Mouse (Mus musculus): ENCODE measurements at regions not wholly inside any gene's neighbourhood (a gene's known extent, or its start where the extent isn't known, plus 50 kb on each side); places are given as distances from the start of the nearest gene placed in this dataset.
A peak's percentile ranks its signal among the peaks of the same experiment; 100 is the strongest.

GRCm38 (mm10) chr12:26589091-26589490, 120.1 kb downstream of the Cmpk2 start:
- Histone ChIP-seq H3K27me3 (no peaks in the 10 kb centered on the region), H3K9me3 (no peaks in the 10 kb centered on the region), H3K36me3 (no peaks in the 10 kb centered on the region), H3K4me1 (peaks cover 5% of the 10 kb centered on the region; the same call in 1 of the 2 replicates), H3K9ac (replicated peaks) (no peak overlapping the region), H3K4me3 (no peak overlapping the region), H3K4me2 (replicated peaks) (no peak overlapping the region), H3K27ac (replicated peaks) (peak overlapping the region; percentile 61)
- ATAC-seq (replicated peaks), result no peak

DNA sequence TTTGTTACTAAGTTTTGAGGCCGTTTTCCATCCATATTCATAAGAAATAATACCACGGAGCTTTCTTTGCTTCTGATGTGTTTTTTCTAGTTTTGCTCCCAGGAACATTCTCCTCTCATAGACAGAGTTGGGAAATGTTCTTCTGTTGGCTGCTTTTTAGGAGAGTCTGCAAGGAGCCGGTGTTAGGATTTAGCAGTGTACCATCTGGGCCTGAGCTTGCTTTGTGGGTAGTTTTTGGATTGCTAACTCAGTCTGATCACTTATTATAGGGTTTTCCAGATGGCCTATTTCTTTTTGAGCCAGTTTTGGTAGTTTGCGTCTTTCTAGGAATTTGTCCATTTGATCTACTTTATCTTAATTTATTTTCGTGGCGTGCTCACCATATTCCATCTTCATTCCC, 108.4 kb downstream of the Cmpk2 start:
- H3K9me3 ChIP-seq, result no peaks in the 10 kb centered on the region
- no peaks in the 10 kb centered on the region for H3K27me3 ChIP-seq
- H3K4me3 ChIP-seq, result no peak overlapping the region
- H3K4me2 ChIP-seq (replicated peaks), result no peak overlapping the region
- peak overlapping the region; percentile 51 for H3K27ac ChIP-seq (replicated peaks)
- no peak for ATAC-seq (replicated peaks)
- 75% methylated on average over 6 of the region's 6 CpGs for WGBS
- peaks cover 5% of the 10 kb centered on the region; the same call in 1 of the 2 replicates for H3K4me1 ChIP-seq
- no peak overlapping the region for H3K9ac ChIP-seq (replicated peaks)
- no peaks in the 10 kb centered on the region for H3K36me3 ChIP-seq

- 89% methylated on average over 7 of the region's 7 CpGs for WGBS
- H3K9me3 ChIP-seq, result no peaks in the 10 kb centered on the region
- H3K9ac ChIP-seq (replicated peaks), result no peak overlapping the region
- H3K36me3 ChIP-seq, result no peaks in the 10 kb centered on the region
- H3K27me3 ChIP-seq, result no peaks in the 10 kb centered on the region
- no peaks in the 10 kb centered on the region for H3K4me1 ChIP-seq
- H3K4me2 ChIP-seq (replicated peaks), result no peak overlapping the region
- H3K4me3 ChIP-seq, result no peak overlapping the region
- H3K27ac ChIP-seq (replicated peaks), result no peak overlapping the region
- no peak for ATAC-seq (replicated peaks)
Measured at GRCm38 (mm10) chr12:26571602-26572001, 102.6 kb downstream of the Cmpk2 start.

DNA sequence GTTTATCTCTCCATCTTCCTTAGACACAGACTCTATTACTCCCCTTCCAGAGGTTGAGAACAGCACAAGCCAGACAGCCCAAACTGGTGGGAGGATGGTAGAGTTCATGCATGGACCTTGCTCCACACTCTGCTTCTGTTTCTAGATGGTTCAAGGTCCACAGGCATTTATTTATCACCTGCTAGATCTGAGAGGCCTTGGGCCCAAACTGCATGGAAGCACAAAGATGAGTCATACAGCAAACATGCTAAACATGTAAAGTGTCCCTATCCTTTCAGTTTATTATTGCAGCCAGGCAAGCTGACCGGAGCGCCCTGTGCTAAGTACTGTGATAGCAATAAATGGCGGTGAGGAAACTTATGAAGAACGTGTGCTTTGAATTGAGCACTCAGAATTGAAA, 98.4 kb downstream of the Cmpk2 start:
- no peak overlapping the region for H3K27ac ChIP-seq (replicated peaks)
- no peaks in the 10 kb centered on the region for H3K36me3 ChIP-seq
- H3K9me3 ChIP-seq, result no peaks in the 10 kb centered on the region
- H3K9ac ChIP-seq (replicated peaks), result no peak overlapping the region
- no peaks in the 10 kb centered on the region for H3K4me1 ChIP-seq
- no peaks in the 10 kb centered on the region for H3K27me3 ChIP-seq
- 94% methylated on average over 4 of the region's 4 CpGs for WGBS
- no peak overlapping the region for H3K4me3 ChIP-seq
- H3K4me2 ChIP-seq (replicated peaks), result no peak overlapping the region
- ATAC-seq (replicated peaks), result no peak

- Histone ChIP-seq H3K9me3 (no peaks in the 10 kb centered on the region), H3K27me3 (no peaks in the 10 kb centered on the region), H3K4me3 (no peak overlapping the region), H3K9ac (replicated peaks) (no peak overlapping the region), H3K27ac (replicated peaks) (no peak overlapping the region), H3K36me3 (no peaks in the 10 kb centered on the region), H3K4me1 (peaks cover 2% of the 10 kb centered on the region), H3K4me2 (replicated peaks) (no peak overlapping the region)
- no peak for ATAC-seq (replicated peaks)
- 81% methylated on average over 6 of the region's 6 CpGs for WGBS
Measured at GRCm38 (mm10) chr12:26562858-26563257, 93.9 kb downstream of the Cmpk2 start.

GRCm38 (mm10) chr12:26559560-26559959, 90.6 kb downstream of the Cmpk2 start:
- no peak overlapping the region for H3K4me2 ChIP-seq (replicated peaks)
- H3K9me3 ChIP-seq, result no peaks in the 10 kb centered on the region
- peaks cover 17% of the 10 kb centered on the region for H3K4me1 ChIP-seq
- H3K9ac ChIP-seq (replicated peaks), result no peak overlapping the region
- H3K27me3 ChIP-seq, result no peaks in the 10 kb centered on the region
- no peaks in the 10 kb centered on the region for H3K36me3 ChIP-seq
- 84% methylated on average over 3 of the region's 3 CpGs for WGBS
- H3K27ac ChIP-seq (replicated peaks), result no peak overlapping the region
- no peak for ATAC-seq (replicated peaks)
- no peak overlapping the region for H3K4me3 ChIP-seq

- Histone ChIP-seq H3K4me3 (no peak overlapping the region), H3K9me3 (no peaks in the 10 kb centered on the region), H3K4me1 (peaks cover 17% of the 10 kb centered on the region), H3K27me3 (no peaks in the 10 kb centered on the region), H3K4me2 (replicated peaks) (no peak overlapping the region), H3K9ac (replicated peaks) (no peak overlapping the region), H3K36me3 (no peaks in the 10 kb centered on the region), H3K27ac (replicated peaks) (peak overlapping the region; percentile 76)
- 2% methylated on average over 4 of the region's 4 CpGs for whole genome bisulfite sequencing
- ATAC-seq (replicated peaks), result peak; percentile 48; the same call in 1 of the 2 replicates
Measured at GRCm38 (mm10) chr12:26557411-26557810, 88.4 kb downstream of the Cmpk2 start.

DNA sequence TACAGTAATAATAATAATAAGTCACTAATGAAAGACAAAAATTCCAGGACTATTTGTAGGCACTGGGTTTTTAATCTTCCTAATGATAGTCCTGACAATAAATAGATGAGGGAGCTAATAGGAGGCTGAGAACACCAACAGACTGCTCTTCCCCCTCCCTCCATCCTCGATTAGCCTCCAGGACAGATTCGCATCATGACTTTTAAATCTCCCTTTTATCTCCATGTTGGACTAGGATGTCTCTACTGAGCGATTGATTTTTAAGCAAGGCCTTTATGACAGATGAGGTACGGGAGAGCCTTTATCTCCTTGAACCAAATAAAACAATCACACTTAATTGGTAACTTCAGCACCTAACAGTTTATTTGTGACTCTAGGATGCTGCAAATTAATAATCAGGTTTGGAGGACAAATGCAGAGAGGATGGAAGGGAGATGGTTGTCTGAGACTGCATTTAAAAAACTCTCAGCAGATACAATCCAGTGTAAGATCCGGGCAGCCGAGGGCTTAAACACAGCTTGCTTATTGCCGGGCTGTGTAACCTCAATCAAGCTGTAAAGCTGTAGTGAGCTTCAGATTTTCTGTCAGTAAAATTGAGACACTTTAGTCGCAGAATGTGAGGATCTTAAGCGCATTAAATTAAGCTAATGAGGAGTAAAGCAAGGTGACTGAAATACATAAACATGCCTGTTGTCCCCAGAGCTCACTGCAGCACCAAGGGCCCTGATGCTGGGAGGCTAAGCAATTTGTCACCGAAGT, 82.3 kb downstream of the Cmpk2 start:
- no peaks in the 10 kb centered on the region for H3K27me3 ChIP-seq
- no peak overlapping the region for H3K9ac ChIP-seq (replicated peaks)
- H3K4me3 ChIP-seq, result no peak overlapping the region
- no peaks in the 10 kb centered on the region for H3K36me3 ChIP-seq
- ATAC-seq (replicated peaks), result no peak
- H3K27ac ChIP-seq (replicated peaks), result peak overlapping the region; percentile 13
- no peak overlapping the region for H3K4me2 ChIP-seq (replicated peaks)
- no peaks in the 10 kb centered on the region for H3K9me3 ChIP-seq
- 41% methylated on average over 10 of the region's 10 CpGs for WGBS
- peaks cover 18% of the 10 kb centered on the region for H3K4me1 ChIP-seq

- H3K4me3 ChIP-seq, result no peak overlapping the region
- no peak overlapping the region for H3K9ac ChIP-seq (replicated peaks)
- ATAC-seq (replicated peaks), result no peak
- peaks cover 18% of the 10 kb centered on the region for H3K4me1 ChIP-seq
- no peaks in the 10 kb centered on the region for H3K9me3 ChIP-seq
- H3K36me3 ChIP-seq, result no peaks in the 10 kb centered on the region
- H3K27me3 ChIP-seq, result no peaks in the 10 kb centered on the region
- 15% methylated on average over 1 of the region's 1 CpGs for WGBS
- H3K27ac ChIP-seq (replicated peaks), result peak overlapping the region; percentile 20; the same call in 1 of the 2 replicates
- H3K4me2 ChIP-seq (replicated peaks), result no peak overlapping the region
Measured at GRCm38 (mm10) chr12:26547466-26547865, 78.5 kb downstream of the Cmpk2 start.

DNA sequence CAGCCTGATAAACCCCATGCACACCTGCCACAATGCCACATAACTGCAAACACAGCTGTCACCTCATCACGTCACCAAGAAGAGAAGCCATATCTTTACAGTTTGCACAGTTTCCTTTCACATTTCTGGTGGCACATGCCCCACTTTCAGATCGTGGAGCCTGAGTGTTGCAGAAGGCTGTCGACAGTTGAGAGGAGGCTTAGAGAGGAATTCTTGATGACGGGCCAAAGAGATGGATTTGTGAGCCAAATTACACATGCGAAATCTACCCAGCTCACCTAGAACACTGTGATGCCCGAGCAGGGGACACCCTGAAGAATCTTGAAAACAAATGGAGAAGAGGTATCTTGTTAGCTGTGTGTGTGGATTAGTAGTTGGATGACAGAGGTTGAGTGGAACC, 77.4 kb downstream of the Cmpk2 start:
- no peaks in the 10 kb centered on the region for H3K36me3 ChIP-seq
- no peaks in the 10 kb centered on the region for H3K9me3 ChIP-seq
- no peak overlapping the region for H3K4me3 ChIP-seq
- WGBS, result 63% methylated on average over 6 of the region's 6 CpGs
- no peak overlapping the region for H3K4me2 ChIP-seq (replicated peaks)
- peaks cover 13% of the 10 kb centered on the region for H3K4me1 ChIP-seq
- H3K9ac ChIP-seq (replicated peaks), result no peak overlapping the region
- no peaks in the 10 kb centered on the region for H3K27me3 ChIP-seq
- no peak; the same call in 1 of the 2 replicates for ATAC-seq (replicated peaks)
- H3K27ac ChIP-seq (replicated peaks), result peak overlapping the region; percentile 41

DNA sequence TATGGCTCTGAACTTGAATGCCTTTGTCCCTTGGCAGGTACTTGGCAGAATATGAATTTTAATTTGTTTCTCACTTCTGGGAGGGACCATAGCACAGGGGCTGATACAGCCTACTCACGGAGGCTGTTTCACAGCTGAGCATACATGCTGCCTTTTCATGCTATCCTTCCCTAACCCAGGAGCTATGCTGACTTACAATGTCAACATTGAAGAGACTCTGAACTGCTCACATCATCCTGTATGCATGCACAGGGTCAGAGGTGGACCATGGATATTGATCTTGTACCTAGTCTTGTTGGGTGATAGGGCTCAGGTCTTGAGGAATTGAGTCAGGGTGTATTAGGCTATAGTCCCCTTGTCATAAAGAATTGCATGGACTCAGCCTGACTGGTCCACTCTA, 74.5 kb downstream of the Cmpk2 start:
- 63% methylated on average over 1 of the region's 1 CpGs for WGBS
- Histone ChIP-seq H3K9ac (replicated peaks) (no peak overlapping the region), H3K4me2 (replicated peaks) (no peak overlapping the region), H3K4me3 (no peak overlapping the region), H3K27ac (replicated peaks) (no peak overlapping the region), H3K27me3 (no peaks in the 10 kb centered on the region), H3K9me3 (no peaks in the 10 kb centered on the region), H3K36me3 (no peaks in the 10 kb centered on the region), H3K4me1 (no peaks in the 10 kb centered on the region; the same call in none of the 2 replicates)
- ATAC-seq (replicated peaks), result no peak

DNA sequence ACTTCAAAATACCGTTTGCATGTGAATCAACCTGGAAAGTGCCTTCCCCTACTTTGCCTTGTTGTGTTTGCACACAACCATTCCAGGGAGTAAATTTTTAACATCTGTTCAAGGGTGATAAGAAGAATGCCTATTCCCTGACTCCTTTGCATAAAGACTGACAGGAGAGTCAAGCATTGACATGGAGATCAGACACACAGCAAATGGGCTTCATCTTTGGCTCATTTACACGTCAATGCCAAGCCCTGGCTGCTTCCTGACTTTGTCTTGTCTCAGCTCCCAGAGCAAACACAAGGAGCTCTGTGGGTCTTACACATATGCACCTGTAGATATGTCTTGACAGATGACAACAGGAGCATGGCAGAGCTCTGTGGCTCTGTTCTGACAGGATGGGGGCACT, 73.4 kb downstream of the Cmpk2 start:
- 44% methylated on average over 2 of the region's 2 CpGs for WGBS

More for the DNA sequence above, 73.4 kb downstream of the Cmpk2 start:
- no peaks in the 10 kb centered on the region for H3K27me3 ChIP-seq
- no peaks in the 10 kb centered on the region; the same call in none of the 2 replicates for H3K4me1 ChIP-seq
- no peak overlapping the region for H3K27ac ChIP-seq (replicated peaks)
- H3K36me3 ChIP-seq, result no peaks in the 10 kb centered on the region
- ATAC-seq (replicated peaks), result no peak
- no peaks in the 10 kb centered on the region for H3K9me3 ChIP-seq
- H3K4me2 ChIP-seq (replicated peaks), result no peak overlapping the region
- no peak overlapping the region for H3K9ac ChIP-seq (replicated peaks)
- no peak overlapping the region for H3K4me3 ChIP-seq

All from forebrain, embryonic 15.5 days (tissue).